Mouse (Mus musculus) brain, embryonic 14.5 days (tissue): Measurements from ENCODE around the gene Sh3bgrl3.

Experiments
- CTCF ChIP-seq: fragments of 200-500 bp; IDR thresholded peaks from 2 replicates; pipeline ENCODE4 v1.5.1; 2012; ENCODE audit warnings: inconsistent platforms, mild to moderate bottlenecking, moderate library complexity, borderline replicate concordance; ENCODE audit not compliant: insufficient read depth, insufficient read length; ENCODE audit errors: extremely low read depth
- POLR2A ChIP-seq: fragments of 200-500 bp; IDR thresholded peaks from 2 replicates; pipeline ENCODE4 v1.6.1; 2012; ENCODE audit warnings: mild to moderate bottlenecking, inconsistent platforms, borderline replicate concordance; ENCODE audit not compliant: poor library complexity, insufficient read depth, insufficient read length, severe bottlenecking; ENCODE audit errors: extremely low read depth

GRCm38 (mm10) chr4:134118126-134118800, 10.3 kb downstream of the Sh3bgrl3 start:
- TF ChIP-seq CTCF = no peak
- TF ChIP-seq POLR2A = no peak
